Mouse (Mus musculus) olfactory bulb, adult 2 months (tissue): ENCODE results near the gene Casc1.

Source experiments
- CTCF ChIP-seq: fragments of 200-500 bp; IDR thresholded peaks from 2 replicates; pipeline ENCODE4 v1.5.1; 2012; ENCODE audit warnings: low read depth, mild to moderate bottlenecking, low read length, moderate library complexity; ENCODE audit not compliant: insufficient read depth
- POLR2A ChIP-seq: fragments of 200-500 bp; IDR thresholded peaks from 2 replicates; pipeline ENCODE4 v1.6.1; 2012; ENCODE audit warnings: mild to moderate bottlenecking, low read depth, low read length, moderate library complexity; ENCODE audit not compliant: insufficient read depth

- TF ChIP-seq CTCF (no peak), POLR2A (no peak)
Observed at GRCm38 (mm10) chr6:145136831-145137230, 74.0 kb downstream of the Casc1 start.
